Mouse (Mus musculus) megakaryocyte, embryonic 14.5 days (primary cell): Measurements from ENCODE around the gene Smad5.

Experiments used
- FLI1 ChIP-seq: IDR thresholded peaks from 2 replicates; pipeline ENCODE4 v1.6.1; 2012; ENCODE audit warnings: low read length, inconsistent platforms, mixed read lengths
- GATA1 ChIP-seq: IDR thresholded peaks from 3 replicates; pipeline ENCODE4 v1.6.1; 2012; ENCODE audit warnings: mixed read lengths, low read length, inconsistent platforms, borderline replicate concordance

- TF ChIP-seq GATA1, result no peak
- no peak for TF ChIP-seq FLI1
Observed at GRCm38 (mm10) chr13:56681924-56682323, 20.9 kb upstream of the Smad5 start.
